Mouse (Mus musculus): ENCODE results near the gene Tmem59. TPM values are rescaled to one million over a fixed set of nuclear protein-coding genes. Genes with fewer than 3 reads are reported as not detected.

Gene Tmem59
- polyA plus RNA-seq (2014; fragmentation: Illumina TruSeq; extraction: RNeasy Lipid Tissue Mini Kit (QIAGEN cat#74804); ENCODE audit: low read depth, low replicate concordance), result 167 TPM

GRCm38 (mm10) chr4:107178182-107178829 lies at the start of gene Tmem59:
TSS of gene Tmem59 (plus strand) at chr4:107178399.

GRCm38 (mm10) chr4:107178830-107179490 lies 761 bp downstream of the Tmem59 start, which contains the start of gene Tceanc2:
TSS of gene Tceanc2 (minus strand) at chr4:107179116.

GRCm38 (mm10) chr4:107208880-107209279 lies 30.7 kb downstream of the Tmem59 start, which contains the start of gene Ldlrad1:
TSS of gene Ldlrad1 (plus strand) at chr4:107209180.

Other genes with a start within 250 kb of the Tmem59 start
- 30.4 TPM for gene Mrpl37, start 111.5 kb upstream of the Tmem59 start, polyA plus RNA-seq (2014; fragmentation: Illumina TruSeq; extraction: RNeasy Lipid Tissue Mini Kit (QIAGEN cat#74804); ENCODE audit: low read depth, low replicate concordance)
- 3.7 TPM for gene Cyb5rl, start 111.4 kb upstream of the Tmem59 start, polyA plus RNA-seq (2014; fragmentation: Illumina TruSeq; extraction: RNeasy Lipid Tissue Mini Kit (QIAGEN cat#74804); ENCODE audit: low read depth, low replicate concordance)
- not detected for gene Cdcp2, start 81.5 kb upstream of the Tmem59 start, polyA plus RNA-seq (2014; fragmentation: Illumina TruSeq; extraction: RNeasy Lipid Tissue Mini Kit (QIAGEN cat#74804); ENCODE audit: low read depth, low replicate concordance)
- 54.0 TPM for gene Tceanc2, start 717 bp downstream of the Tmem59 start, polyA plus RNA-seq (2014; fragmentation: Illumina TruSeq; extraction: RNeasy Lipid Tissue Mini Kit (QIAGEN cat#74804); ENCODE audit: low read depth, low replicate concordance)
- gene Ldlrad1, start 30.8 kb downstream of the Tmem59 start, polyA plus RNA-seq (2014; fragmentation: Illumina TruSeq; extraction: RNeasy Lipid Tissue Mini Kit (QIAGEN cat#74804); ENCODE audit: low read depth, low replicate concordance), result not detected
- 50.5 TPM for gene Lrrc42, start 75.1 kb downstream of the Tmem59 start, polyA plus RNA-seq (2014; fragmentation: Illumina TruSeq; extraction: RNeasy Lipid Tissue Mini Kit (QIAGEN cat#74804); ENCODE audit: low read depth, low replicate concordance)
- gene Hspb11, start 75.2 kb downstream of the Tmem59 start, polyA plus RNA-seq (2014; fragmentation: Illumina TruSeq; extraction: RNeasy Lipid Tissue Mini Kit (QIAGEN cat#74804); ENCODE audit: low read depth, low replicate concordance), result 91.9 TPM
- 0.20 TPM for gene Dio1, start 128.8 kb downstream of the Tmem59 start, polyA plus RNA-seq (2014; fragmentation: Illumina TruSeq; extraction: RNeasy Lipid Tissue Mini Kit (QIAGEN cat#74804); ENCODE audit: low read depth, low replicate concordance)
- gene Yipf1, start 136.0 kb downstream of the Tmem59 start, polyA plus RNA-seq (2014; fragmentation: Illumina TruSeq; extraction: RNeasy Lipid Tissue Mini Kit (QIAGEN cat#74804); ENCODE audit: low read depth, low replicate concordance), result 47.6 TPM
- gene Ndc1, start 189.4 kb downstream of the Tmem59 start, polyA plus RNA-seq (2014; fragmentation: Illumina TruSeq; extraction: RNeasy Lipid Tissue Mini Kit (QIAGEN cat#74804); ENCODE audit: low read depth, low replicate concordance), result 17.8 TPM